Mouse (Mus musculus): Measurements from ENCODE around the gene Nup85. TPM values are rescaled to one million over a fixed set of nuclear protein-coding genes. Genes with fewer than 3 reads are reported as not detected.

Gene Nup85
- polyA plus RNA-seq, 2 experiments, result 144 to 184 TPM

GRCm38 (mm10) chr11:115609576-115609975 lies 45.3 kb downstream of the Nup85 start:
- DNase-seq (ENCODE audit: low spot score), result no peak

GRCm38 (mm10) chr11:115611173-115611572 lies 46.9 kb downstream of the Nup85 start:
- Histone ChIP-seq H3K4me3 (replicated peaks; ENCODE audit: low read length) (no peak overlapping the region), H3K27me3 (ENCODE audit: control insufficient read depth, insufficient read depth, low read length) (no peaks in the 10 kb centered on the region), H3K4me2 (replicated peaks; ENCODE audit: low read depth, low read length, severe bottlenecking) (no peak overlapping the region), H3K4me1 (ENCODE audit: control insufficient read depth, insufficient read depth, low read length) (peaks cover 8% of the 10 kb centered on the region; the same call in 1 of the 2 replicates), H3K9ac (ENCODE audit: low read depth, low read length, severe bottlenecking) (no peak overlapping the region), H3K36me3 (ENCODE audit: control insufficient read depth, insufficient read depth, low read length) (peaks cover 49% of the 10 kb centered on the region), H3K27ac (replicated peaks; ENCODE audit: low read depth, low read length) (no peak overlapping the region), H3K9me3 (ENCODE audit: control insufficient read depth, low read length) (no peaks in the 10 kb centered on the region)
- WGBS, result 54% methylated on average over 6 of the region's 6 CpGs
- DNase-seq (ENCODE audit: low spot score) (no peak), ATAC-seq (ENCODE audit: low FRiP score, low read depth) (no peak)
- TF ChIP-seq POLR2A (IDR thresholded peaks at IDR 0.05; ENCODE audit: borderline replicate concordance, extremely low read depth, insufficient read depth, insufficient read length), result no peak

More at GRCm38 (mm10) chr11:115609576-115609975, 45.3 kb downstream of the Nup85 start:
- Histone ChIP-seq H3K4me2 (replicated peaks; ENCODE audit: low read depth, low read length, severe bottlenecking) (no peak overlapping the region), H3K27ac (replicated peaks; ENCODE audit: low read depth, low read length) (no peak overlapping the region), H3K4me3 (replicated peaks; ENCODE audit: low read length) (no peak overlapping the region), H3K27me3 (ENCODE audit: control insufficient read depth, insufficient read depth, low read length) (no peaks in the 10 kb centered on the region), H3K36me3 (ENCODE audit: control insufficient read depth, insufficient read depth, low read length) (peaks cover 44% of the 10 kb centered on the region), H3K9me3 (ENCODE audit: control insufficient read depth, low read length) (no peaks in the 10 kb centered on the region), H3K9ac (ENCODE audit: low read depth, low read length, severe bottlenecking) (no peak overlapping the region), H3K4me1 (ENCODE audit: control insufficient read depth, insufficient read depth, low read length) (peaks cover 15% of the 10 kb centered on the region)
- no peak for ATAC-seq (ENCODE audit: low FRiP score, low read depth)
- TF ChIP-seq POLR2A (IDR thresholded peaks at IDR 0.05; ENCODE audit: borderline replicate concordance, extremely low read depth, insufficient read depth, insufficient read length), result no peak
- 79% methylated on average over 3 of the region's 3 CpGs for WGBS

GRCm38 (mm10) chr11:115612059-115612409 lies 47.8 kb downstream of the Nup85 start:
- Histone ChIP-seq H3K27me3 (ENCODE audit: control insufficient read depth, insufficient read depth, low read length) (no peaks in the 10 kb centered on the region), H3K4me3 (replicated peaks; ENCODE audit: low read length) (peak overlapping the region; percentile 55), H3K27ac (replicated peaks; ENCODE audit: low read depth, low read length) (peak overlapping the region; percentile 80; the same call in 1 of the 2 replicates), H3K9me3 (ENCODE audit: control insufficient read depth, low read length) (no peaks in the 10 kb centered on the region), H3K36me3 (ENCODE audit: control insufficient read depth, insufficient read depth, low read length) (peaks cover 47% of the 10 kb centered on the region), H3K9ac (ENCODE audit: low read depth, low read length, severe bottlenecking) (peak overlapping the region; percentile 59), H3K4me1 (ENCODE audit: control insufficient read depth, insufficient read depth, low read length) (peaks cover 8% of the 10 kb centered on the region; the same call in 1 of the 2 replicates), H3K4me2 (replicated peaks; ENCODE audit: low read depth, low read length, severe bottlenecking) (peak overlapping the region; percentile 65)
- peak; percentile 66 for DNase-seq (ENCODE audit: low spot score)
- TF ChIP-seq POLR2A (IDR thresholded peaks at IDR 0.05; ENCODE audit: borderline replicate concordance, extremely low read depth, insufficient read depth, insufficient read length), result no peak
- WGBS, result 2% methylated on average over 13 of the region's 13 CpGs
- ATAC-seq (ENCODE audit: low FRiP score, low read depth), result peak; percentile 21

- Histone ChIP-seq H3K4me2 (replicated peaks; ENCODE audit: low read depth, low read length, severe bottlenecking) (peak within 1 kb of the TSS; percentile 65), H3K9me3 (ENCODE audit: control insufficient read depth, low read length) (no peaks in the 10 kb centered on the region), H3K9ac (ENCODE audit: low read depth, low read length, severe bottlenecking) (peak within 1 kb of the TSS; percentile 59), H3K36me3 (ENCODE audit: control insufficient read depth, insufficient read depth, low read length) (peaks cover 47% of the 10 kb centered on the region), H3K27me3 (ENCODE audit: control insufficient read depth, insufficient read depth, low read length) (no peaks in the 10 kb centered on the region), H3K4me1 (ENCODE audit: control insufficient read depth, insufficient read depth, low read length) (peaks cover 8% of the 10 kb centered on the region; the same call in 1 of the 2 replicates), H3K4me3 (replicated peaks; ENCODE audit: low read length) (peak within 1 kb of the TSS; percentile 55), H3K27ac (replicated peaks; ENCODE audit: low read depth, low read length) (peak within 1 kb of the TSS; percentile 80)
- TF ChIP-seq POLR2A (IDR thresholded peaks at IDR 0.05; ENCODE audit: borderline replicate concordance, extremely low read depth, insufficient read depth, insufficient read length), result no peak; the same call in 1 of the 2 replicates
- under 1% methylated on average over 72 of the region's 80 CpGs for WGBS
- ATAC-seq (ENCODE audit: low FRiP score, low read depth) (peak; percentile 84), DNase-seq (ENCODE audit: low spot score) (peak; percentile 68)
Measured at GRCm38 (mm10) chr11:115612410-115613137, 48.3 kb downstream of the Nup85 start, which contains the start of gene Mif4gd. Gene Mif4gd, minus strand, starts transcription at chr11:115612969.

- Histone ChIP-seq H3K4me3 (replicated peaks; ENCODE audit: low read length) (peak overlapping the region; percentile 55), H3K27ac (replicated peaks; ENCODE audit: low read depth, low read length) (peak overlapping the region; percentile 80; the same call in 1 of the 2 replicates), H3K9me3 (ENCODE audit: control insufficient read depth, low read length) (no peaks in the 10 kb centered on the region), H3K9ac (ENCODE audit: low read depth, low read length, severe bottlenecking) (peak overlapping the region; percentile 59), H3K36me3 (ENCODE audit: control insufficient read depth, insufficient read depth, low read length) (peaks cover 41% of the 10 kb centered on the region), H3K4me2 (replicated peaks; ENCODE audit: low read depth, low read length, severe bottlenecking) (peak overlapping the region; percentile 65), H3K4me1 (ENCODE audit: control insufficient read depth, insufficient read depth, low read length) (peaks cover 8% of the 10 kb centered on the region; the same call in 1 of the 2 replicates), H3K27me3 (ENCODE audit: control insufficient read depth, insufficient read depth, low read length) (no peaks in the 10 kb centered on the region)
- peak; percentile 21; the same call in 1 of the 2 replicates for ATAC-seq (ENCODE audit: low FRiP score, low read depth)
- TF ChIP-seq POLR2A (IDR thresholded peaks at IDR 0.05; ENCODE audit: borderline replicate concordance, extremely low read depth, insufficient read depth, insufficient read length), result no peak
- under 1% methylated on average over 16 of the region's 16 CpGs for WGBS
- peak; percentile 25 for DNase-seq (ENCODE audit: low spot score)
Measured at GRCm38 (mm10) chr11:115613138-115613945, 49.1 kb downstream of the Nup85 start.
